Mouse (Mus musculus) liver, adult 2 months (tissue): Measurements from ENCODE around the gene Vcp. TPM values are rescaled to one million over a fixed set of nuclear protein-coding genes. Genes with fewer than 3 reads are reported as not detected.
A peak's percentile ranks its signal among the peaks of the same experiment; 100 is the strongest.

ENCODE experiments used
- DNase-seq: peaks from one replicate; pipeline ENCODE4 v3.0.0-alpha.2; 2011; ENCODE audit warnings: low read depth, low spot score; ENCODE audit errors: extremely low read depth
- H3K27ac ChIP-seq: fragments of 200-500 bp; replicated peaks from 2 replicates; pipeline ENCODE4 v1.5.1; 2012; ENCODE audit warnings: low read depth, mild to moderate bottlenecking, control low read depth, inconsistent platforms, low read length; ENCODE audit not compliant: insufficient read depth
- H3K27me3 ChIP-seq: fragments of 200-500 bp; 2 replicates; pipeline ENCODE4 v1.6.1; 2012; ENCODE audit warnings: mild to moderate bottlenecking, moderate library complexity, low read length, inconsistent platforms; ENCODE audit not compliant: control insufficient read depth, insufficient read depth
- H3K36me3 ChIP-seq: fragments of 200-500 bp; 2 replicates; pipeline ENCODE4 v1.6.1; 2012; ENCODE audit warnings: low read length, inconsistent platforms; ENCODE audit not compliant: control insufficient read depth, insufficient read depth
- H3K4me1 ChIP-seq: fragments of 200-500 bp; 2 replicates; pipeline ENCODE4 v1.6.1; 2011; ENCODE audit warnings: low read length; ENCODE audit not compliant: control insufficient read depth, insufficient read depth
- H3K4me3 ChIP-seq: fragments of 200-500 bp; 2 replicates; pipeline ENCODE4 v1.5.1; 2011; ENCODE audit warnings: low read depth, mild to moderate bottlenecking, control low read depth, low read length, moderate library complexity; ENCODE audit not compliant: insufficient read depth
- H3K79me2 ChIP-seq: fragments of 200-500 bp; 2 replicates; pipeline ENCODE4 v1.6.1; 2012; ENCODE audit warnings: inconsistent platforms, mild to moderate bottlenecking, low read length, moderate library complexity; ENCODE audit not compliant: control insufficient read depth, insufficient read depth
- H3K9ac ChIP-seq: fragments of 200-500 bp; 2 replicates; pipeline ENCODE4 v1.6.1; 2012; ENCODE audit warnings: low read depth, mild to moderate bottlenecking, control low read depth, inconsistent platforms, low read length
- CTCF ChIP-seq: fragments of 200-500 bp; IDR thresholded peaks from 2 replicates; pipeline ENCODE4 v1.5.1; 2011; ENCODE audit warnings: low read depth, low read length, control low read depth
- POLR2A ChIP-seq: fragments of 200-500 bp; IDR thresholded peaks from 2 replicates; pipeline ENCODE4 v1.6.1; 2011; ENCODE audit warnings: low read length, control low read depth; ENCODE audit not compliant: insufficient read depth; ENCODE audit errors: extremely low read depth
- WGBS: fragments of 180-500 bp; shearing (Covaris S2); methylation state at CpG from one replicate; pipeline ENCODE4 v1.1.7; 2018; 5-methylcytosine and 5-hydroxymethylcytosine counted together
- polyA plus RNA-seq: library from polyadenylated mRNA; depleted of rRNA; stranded (reverse); fragments of >200 nt; gene quantifications from 2 replicates; pipeline ENCODE4 v1.2.3, GENCODE M21; 2012
- total RNA-seq: library from RNA; depleted of rRNA; stranded (reverse); fragments of >200 nt; gene quantifications from 2 replicates; pipeline ENCODE4 v1.2.3, GENCODE M21; 2014

The Vcp gene
- total and polyA plus RNA-seq, 2 experiments, result 157 to 182 TPM

DNA sequence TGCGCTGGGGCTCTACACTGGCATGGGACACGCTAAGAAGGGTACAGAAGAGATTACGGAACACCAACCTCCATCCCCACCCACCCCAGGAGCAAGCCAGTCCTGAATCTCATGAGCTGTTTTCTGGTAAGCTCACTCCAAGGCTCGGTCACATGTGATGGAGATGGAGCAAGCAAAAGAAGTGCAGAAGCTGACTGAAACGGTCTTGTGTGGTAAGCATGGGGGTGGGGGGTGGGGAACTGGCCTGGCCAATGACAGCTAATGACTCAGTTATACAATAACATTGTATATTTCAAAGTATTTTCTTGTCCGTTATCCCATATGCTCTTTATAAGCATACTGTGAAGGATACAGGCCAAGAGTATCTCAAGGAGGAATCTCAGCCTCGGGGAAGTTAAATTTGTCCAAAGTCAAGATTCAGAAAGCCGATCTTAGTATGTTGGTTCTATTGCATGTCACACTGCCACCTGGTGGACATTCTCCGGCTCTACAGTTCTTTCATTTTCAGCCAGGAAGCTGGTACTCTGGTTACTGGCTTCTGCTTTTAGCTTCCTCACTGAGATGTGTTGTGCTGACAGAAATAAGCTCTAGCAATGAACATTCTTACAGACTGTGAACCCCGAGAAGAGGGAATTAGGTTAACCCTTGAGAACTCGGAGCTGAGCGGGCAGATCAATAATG, 35.1 kb downstream of the Vcp start:
- Histone ChIP-seq H3K4me1 (peaks cover 3% of the 10 kb centered on the region; the same call in 1 of the 2 replicates), H3K79me2 (no peaks in the 10 kb centered on the region), H3K36me3 (no peaks in the 10 kb centered on the region), H3K4me3 (no peak overlapping the region), H3K27me3 (no peaks in the 10 kb centered on the region), H3K27ac (no peak overlapping the region), H3K9ac (no peak overlapping the region)
- WGBS, result 16% methylated on average over 12 of the region's 12 CpGs
- no peak for TF ChIP-seq POLR2A
- peak; percentile 41; the same call in 1 of the 2 replicates for TF ChIP-seq CTCF
- DNase-seq, result peak; percentile 57

DNA sequence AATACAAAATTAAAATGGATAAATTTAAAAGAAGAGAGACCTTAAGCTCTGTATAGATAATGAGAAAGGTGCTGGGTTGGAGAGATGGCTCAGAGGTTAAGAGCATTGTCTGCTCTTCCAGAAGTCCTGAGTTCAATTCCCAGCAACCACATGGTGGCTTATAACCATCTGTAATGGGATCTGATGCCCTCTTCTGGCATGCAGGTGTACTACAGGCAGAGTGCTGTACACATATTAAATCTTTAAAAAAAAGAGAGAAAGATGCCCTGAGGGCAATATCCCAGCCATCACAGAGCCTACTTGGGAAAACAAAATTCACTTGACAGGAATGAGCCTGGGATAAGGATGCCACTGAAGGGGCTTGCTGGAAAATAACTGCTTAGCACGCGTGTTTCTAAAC, 36.8 kb downstream of the Vcp start:
- no peak overlapping the region for H3K27ac ChIP-seq
- DNase-seq, result no peak
- H3K79me2 ChIP-seq, result no peaks in the 10 kb centered on the region
- no peaks in the 10 kb centered on the region for H3K27me3 ChIP-seq
- H3K4me1 ChIP-seq, result peaks cover 3% of the 10 kb centered on the region; the same call in 1 of the 2 replicates
- TF ChIP-seq POLR2A (no peak), CTCF (no peak)
- H3K36me3 ChIP-seq, result no peaks in the 10 kb centered on the region
- no peak overlapping the region for H3K9ac ChIP-seq
- no peak overlapping the region for H3K4me3 ChIP-seq
- 98% methylated on average over 2 of the region's 2 CpGs for WGBS

GRCm38 (mm10) chr4:42961592-42961991, 38.7 kb downstream of the Vcp start:
- 19% methylated on average over 4 of the region's 4 CpGs for WGBS
- Histone ChIP-seq H3K9ac (no peak overlapping the region), H3K27me3 (no peaks in the 10 kb centered on the region), H3K79me2 (no peaks in the 10 kb centered on the region), H3K36me3 (peaks cover 2% of the 10 kb centered on the region; the same call in 1 of the 2 replicates), H3K4me1 (peaks cover 3% of the 10 kb centered on the region; the same call in 1 of the 2 replicates), H3K4me3 (no peak overlapping the region), H3K27ac (no peak overlapping the region)
- peak; percentile 31 for DNase-seq
- TF ChIP-seq CTCF (peak; percentile 83), POLR2A (no peak)

DNA sequence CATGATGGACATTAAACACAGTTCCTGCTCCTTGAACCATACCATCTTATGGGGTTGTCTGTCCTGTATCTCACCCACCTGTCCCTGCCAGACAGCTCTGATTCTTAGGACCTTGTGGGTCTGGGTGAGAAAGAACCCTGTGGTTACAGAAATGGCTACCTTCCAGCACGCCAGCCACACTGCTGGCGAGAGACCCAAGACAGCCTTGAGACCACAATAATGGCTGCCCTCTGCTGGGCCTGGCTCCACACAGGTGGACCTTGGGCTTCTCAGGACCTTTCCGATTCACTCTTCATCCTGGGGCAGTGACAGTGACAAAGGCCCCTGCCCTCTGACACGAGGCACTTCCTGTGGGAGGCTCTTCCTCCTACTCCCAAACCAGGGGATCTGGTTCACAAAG, 40.9 kb downstream of the Vcp start:
- 58% methylated on average over 4 of the region's 4 CpGs for WGBS
- TF ChIP-seq POLR2A, result no peak
- TF ChIP-seq CTCF, result no peak
- no peak overlapping the region for H3K27ac ChIP-seq
- DNase-seq, result no peak
- H3K9ac ChIP-seq, result no peak overlapping the region
- peaks cover 2% of the 10 kb centered on the region; the same call in 1 of the 2 replicates for H3K36me3 ChIP-seq
- no peaks in the 10 kb centered on the region for H3K27me3 ChIP-seq
- H3K79me2 ChIP-seq, result no peaks in the 10 kb centered on the region
- H3K4me3 ChIP-seq, result no peak overlapping the region
- H3K4me1 ChIP-seq, result no peaks in the 10 kb centered on the region

GRCm38 (mm10) chr4:42958942-42959341, 41.4 kb downstream of the Vcp start:
- Histone ChIP-seq H3K4me1 (no peaks in the 10 kb centered on the region), H3K9ac (no peak overlapping the region), H3K36me3 (peaks cover 2% of the 10 kb centered on the region; the same call in 1 of the 2 replicates), H3K27ac (no peak overlapping the region), H3K27me3 (no peaks in the 10 kb centered on the region), H3K79me2 (no peaks in the 10 kb centered on the region), H3K4me3 (no peak overlapping the region)
- WGBS, result 85% methylated on average over 8 of the region's 8 CpGs
- TF ChIP-seq POLR2A, result no peak
- TF ChIP-seq CTCF, result no peak
- no peak for DNase-seq

- 92% methylated on average over 8 of the region's 8 CpGs for whole genome bisulfite sequencing
- Histone ChIP-seq H3K36me3 (peaks cover 2% of the 10 kb centered on the region; the same call in 1 of the 2 replicates), H3K79me2 (no peaks in the 10 kb centered on the region), H3K27me3 (no peaks in the 10 kb centered on the region), H3K4me3 (no peak overlapping the region), H3K27ac (no peak overlapping the region), H3K4me1 (no peaks in the 10 kb centered on the region), H3K9ac (no peak overlapping the region)
- DNase-seq, result no peak
- TF ChIP-seq POLR2A (no peak), CTCF (no peak)
Measured at GRCm38 (mm10) chr4:42957979-42958378, 42.3 kb downstream of the Vcp start.
